Mouse (Mus musculus): Measurements from ENCODE around the gene Cbwd1.

DNA sequence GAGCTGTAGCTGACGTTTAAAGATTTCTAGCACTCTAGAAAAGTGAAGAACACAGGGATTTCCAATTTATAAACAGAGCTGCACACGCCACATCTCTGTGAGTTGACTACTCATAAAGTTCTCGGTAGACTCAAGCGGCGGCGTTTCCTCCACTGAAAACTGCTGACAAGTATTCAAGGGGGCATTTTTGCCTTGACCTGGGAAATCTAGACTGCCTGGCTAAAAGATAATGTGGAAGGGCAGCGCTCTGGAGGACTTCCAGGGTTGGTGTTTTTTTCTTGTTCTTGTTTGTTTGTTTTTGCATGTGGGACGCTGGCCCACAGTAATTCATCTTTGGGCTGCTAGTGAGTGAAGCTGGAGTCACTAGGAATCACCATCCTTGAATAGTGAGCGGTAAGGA, 38.7 kb upstream of the Cbwd1 start:
- TF ChIP-seq CTCF (IDR thresholded peaks at IDR 0.05; ENCODE audit: borderline replicate concordance, control insufficient read depth, extremely low read depth, insufficient read depth, low read length, poor library complexity) (no peak), POLR2A (IDR thresholded peaks at IDR 0.05; ENCODE audit: control insufficient read depth, extremely low read depth, insufficient read depth, low read length, poor library complexity) (no peak)
